Mouse (Mus musculus): ENCODE results near the gene Myh3.

GRCm38 (mm10) chr11:67036892-67037291 lies 41.2 kb upstream of the Myh3 start:
- TF ChIP-seq CTCF (IDR thresholded peaks at IDR 0.05; ENCODE audit: control insufficient read depth, insufficient read depth, low read length) = no peak
- TF ChIP-seq POLR2A (IDR thresholded peaks at IDR 0.05; ENCODE audit: borderline replicate concordance, control insufficient read depth, low read depth, low read length) = no peak
